Mouse (Mus musculus): ENCODE data around the gene Evi2a.

DNA sequence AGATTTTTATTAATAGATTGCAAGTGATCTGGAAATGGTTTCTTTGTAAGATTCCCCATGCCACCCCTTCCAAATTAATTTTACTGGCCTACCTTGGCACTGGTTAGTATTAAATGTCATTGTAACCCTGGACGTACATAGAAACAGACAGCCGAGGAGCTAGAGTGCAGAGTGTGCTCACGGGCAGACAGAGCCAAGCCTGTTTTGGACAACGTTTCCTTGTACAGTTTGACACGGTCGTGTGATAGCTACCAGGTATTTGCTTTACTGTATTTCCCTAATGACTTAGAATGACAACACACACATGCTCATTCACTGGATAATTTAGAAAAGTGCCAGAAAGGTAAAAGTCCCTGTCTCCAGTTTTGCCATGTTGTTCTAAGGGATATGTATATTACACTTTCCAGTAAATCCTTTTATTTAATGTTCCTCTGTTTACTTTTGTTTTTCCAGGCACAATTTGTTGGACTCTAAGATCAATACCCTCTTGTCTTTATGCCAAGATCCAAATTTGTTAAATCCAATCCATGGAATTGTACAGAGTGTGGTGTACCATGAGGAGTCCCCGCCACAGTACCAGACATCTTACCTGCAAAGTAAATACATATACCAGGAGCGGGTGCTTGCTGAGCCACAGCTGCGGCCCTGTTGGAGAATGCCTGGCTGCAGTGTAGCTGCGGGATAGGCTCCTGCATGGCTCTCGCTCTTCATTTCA is 37.9 kb upstream of the Evi2a start:
- no peak for TF ChIP-seq POLR2A (IDR thresholded peaks at IDR 0.05; ENCODE audit: low read depth, low read length)
- TF ChIP-seq CTCF (IDR thresholded peaks at IDR 0.05; ENCODE audit: extremely low read depth, insufficient read depth, insufficient read length, insufficient replicate concordance), result no peak
